Mouse (Mus musculus) MEL (cell line): ENCODE data around the gene Rhbdl1. TPM values are rescaled to one million over a fixed set of nuclear protein-coding genes. Genes with fewer than 3 reads are reported as not detected.

Experiments
- DNase-seq: peaks from one replicate; pipeline ENCODE4 v3.0.0; 2011; ENCODE audit warnings: low read depth, low spot score
- H3K27ac ChIP-seq: 2 replicates; pipeline ENCODE4 v1.5.1; 2012; ENCODE audit warnings: low read depth, mild to moderate bottlenecking, control low read depth, low read length, moderate library complexity; ENCODE audit not compliant: control insufficient read depth
- H3K27me3 ChIP-seq, 2 experiments: fragments of 150-350 bp in 1 of 2; sonication (generic) in 1 of 2; 2 replicates each; pipeline ENCODE4 v1.6.1; 2012; ENCODE audit warnings: low read length in 2 of 2, mild to moderate bottlenecking in 2 of 2, improper control_type of control experiment in 1 of 2, moderate library complexity in 1 of 2; ENCODE audit not compliant: insufficient read depth in 2 of 2, control insufficient read depth in 1 of 2
- H3K36me3 ChIP-seq, 2 experiments: 2 replicates each; pipeline ENCODE4 v1.6.1; 2012 to 2014; ENCODE audit warnings: low read length in 2 of 2, improper control_type of control experiment in 1 of 2, inconsistent platforms in 1 of 2, mild to moderate bottlenecking in 1 of 2; ENCODE audit not compliant: insufficient read depth in 2 of 2, control insufficient read depth in 1 of 2
- H3K4me1 ChIP-seq, 2 experiments: fragments of 150-350 bp in 1 of 2; sonication (generic) in 1 of 2; 2 replicates each; pipeline ENCODE4 v1.6.1; 2012; ENCODE audit warnings: low read length in 2 of 2, improper control_type of control experiment in 1 of 2, mild to moderate bottlenecking in 1 of 2; ENCODE audit not compliant: insufficient read depth in 2 of 2, control insufficient read depth in 1 of 2
- H3K4me3 ChIP-seq, 2 experiments: fragments of 150-350 bp in 1 of 2; sonication (generic) in 1 of 2; 2 replicates each; pipeline ENCODE4 v1.5.1; 2012; ENCODE audit warnings: low read depth in 2 of 2, low read length in 2 of 2, mild to moderate bottlenecking in 2 of 2, moderate library complexity in 2 of 2, control low read depth in 1 of 2, improper control_type of control experiment in 1 of 2; ENCODE audit not compliant: control insufficient read depth in 1 of 2, insufficient read depth in 1 of 2
- H3K79me2 ChIP-seq: 2 replicates; pipeline ENCODE4 v1.6.1; 2012; ENCODE audit warnings: mild to moderate bottlenecking, low read length, moderate library complexity; ENCODE audit not compliant: control insufficient read depth, poor library complexity, insufficient read depth
- H3K9ac ChIP-seq: 2 replicates; pipeline ENCODE4 v1.6.1; 2012; ENCODE audit warnings: low read depth, mild to moderate bottlenecking, control low read depth, low read length, moderate library complexity; ENCODE audit not compliant: control insufficient read depth, poor library complexity, severe bottlenecking
- H3K9me3 ChIP-seq: fragments of 150-350 bp; sonication (generic); replicated peaks from 2 replicates; pipeline ENCODE4 v1.6.1; 2012; ENCODE audit warnings: mild to moderate bottlenecking, low read length, improper control_type of control experiment, moderate library complexity; ENCODE audit not compliant: insufficient read depth
- BHLHE40 ChIP-seq: IDR thresholded peaks from 2 replicates; pipeline ENCODE4 v1.6.1; 2012; ENCODE audit warnings: low read depth, mild to moderate bottlenecking, inconsistent platforms, low read length, improper control_type of control experiment, borderline replicate concordance
- CHD1 ChIP-seq: IDR thresholded peaks from 2 replicates; pipeline ENCODE4 v1.6.1; 2012; ENCODE audit warnings: low read depth, mild to moderate bottlenecking, inconsistent platforms, low read length, improper control_type of control experiment
- CHD2 ChIP-seq: IDR thresholded peaks from 2 replicates; pipeline ENCODE4 v1.6.1; 2011; ENCODE audit warnings: low read length, improper control_type of control experiment
- CTCF ChIP-seq, 3 experiments: IDR thresholded peaks in 2 of 3; conservative IDR thresholded peaks in 1 of 3; 2 replicates each; pipeline ENCODE4 v1.5.1; 2011 to 2012; ENCODE audit warnings: low read length in 3 of 3, low read depth in 2 of 3, mild to moderate bottlenecking in 2 of 3, improper control_type of control experiment in 1 of 3, inconsistent platforms in 1 of 3, mixed read lengths in 1 of 3, moderate library complexity in 1 of 3; ENCODE audit not compliant: control insufficient read depth in 1 of 3, insufficient read depth in 1 of 3, poor library complexity in 1 of 3, severe bottlenecking in 1 of 3
- E2F4 ChIP-seq: IDR thresholded peaks from 2 replicates; pipeline ENCODE4 v1.6.1; 2011; ENCODE audit warnings: low read depth, low read length, improper control_type of control experiment, borderline replicate concordance
- ELF1 ChIP-seq: IDR thresholded peaks from 2 replicates; pipeline ENCODE4 v1.6.1; 2014; ENCODE audit warnings: low read depth, mild to moderate bottlenecking, inconsistent platforms, low read length, improper control_type of control experiment, moderate library complexity
- EP300 ChIP-seq, 2 experiments: IDR thresholded peaks; 2 replicates each; pipeline ENCODE4 v1.6.1; 2011; ENCODE audit warnings: improper control_type of control experiment in 2 of 2, low read length in 2 of 2, low read depth in 1 of 2, mild to moderate bottlenecking in 1 of 2
- GABPA ChIP-seq: IDR thresholded peaks from 2 replicates; pipeline ENCODE4 v1.6.1; 2012; ENCODE audit warnings: low read depth, mild to moderate bottlenecking, inconsistent platforms, low read length, improper control_type of control experiment, moderate library complexity
- GATA1 ChIP-seq: IDR thresholded peaks from 2 replicates; pipeline ENCODE4 v1.6.1; 2011; ENCODE audit warnings: low read depth, low read length, improper control_type of control experiment
- HCFC1 ChIP-seq: IDR thresholded peaks from 2 replicates; pipeline ENCODE4 v1.6.1; 2012; ENCODE audit warnings: low read depth, mild to moderate bottlenecking, inconsistent platforms, low read length, improper control_type of control experiment, moderate library complexity
- KAT2A ChIP-seq: conservative IDR thresholded peaks from 2 replicates; pipeline ENCODE4 v1.6.1; 2012; ENCODE audit warnings: low read depth, low read length, improper control_type of control experiment, inconsistent platforms
- MAFK ChIP-seq: IDR thresholded peaks from 2 replicates; pipeline ENCODE4 v1.6.1; 2011; ENCODE audit warnings: low read depth, mild to moderate bottlenecking, low read length, improper control_type of control experiment, borderline replicate concordance
- MAX ChIP-seq: IDR thresholded peaks from 2 replicates; pipeline ENCODE4 v1.6.1; 2011; ENCODE audit warnings: low read length, improper control_type of control experiment
- MAZ ChIP-seq: IDR thresholded peaks from 2 replicates; pipeline ENCODE4 v1.6.1; 2012; ENCODE audit warnings: low read depth, mild to moderate bottlenecking, inconsistent platforms, low read length, improper control_type of control experiment
- MEF2A ChIP-seq: IDR thresholded peaks from 2 replicates; pipeline ENCODE4 v1.6.1; 2014; ENCODE audit warnings: low read depth, mild to moderate bottlenecking, inconsistent platforms, low read length, improper control_type of control experiment; ENCODE audit not compliant: poor library complexity, insufficient replicate concordance, severe bottlenecking; ENCODE audit errors: extremely low read depth
- MXI1 ChIP-seq: IDR thresholded peaks from 2 replicates; pipeline ENCODE4 v1.6.1; 2011; ENCODE audit warnings: mild to moderate bottlenecking, low read depth, low read length, improper control_type of control experiment
- MYC ChIP-seq: IDR thresholded peaks from 2 replicates; pipeline ENCODE4 v1.6.1; 2011; ENCODE audit warnings: low read depth, mild to moderate bottlenecking, low read length, improper control_type of control experiment, moderate library complexity
- NELFE ChIP-seq: IDR thresholded peaks from 2 replicates; pipeline ENCODE4 v1.6.1; 2011; ENCODE audit warnings: low read depth, low read length, improper control_type of control experiment
- NRF1 ChIP-seq: IDR thresholded peaks from 2 replicates; pipeline ENCODE4 v1.6.1; 2014; ENCODE audit warnings: low read depth, mild to moderate bottlenecking, inconsistent platforms, low read length, improper control_type of control experiment, moderate library complexity; ENCODE audit not compliant: poor library complexity, insufficient read depth, severe bottlenecking
- POLR2A ChIP-seq, 2 experiments: IDR thresholded peaks; 2 replicates each; pipeline ENCODE4 v1.6.1; 2011 to 2012; ENCODE audit warnings: low read length in 2 of 2, mild to moderate bottlenecking in 2 of 2, control low read depth in 1 of 2, improper control_type of control experiment in 1 of 2, low read depth in 1 of 2, moderate library complexity in 1 of 2; ENCODE audit not compliant: control insufficient read depth in 1 of 2, insufficient read depth in 1 of 2, poor library complexity in 1 of 2
- POLR2AphosphoS5 ChIP-seq: IDR thresholded peaks from 2 replicates; pipeline ENCODE4 v1.6.1; 2012; ENCODE audit warnings: low read depth, borderline replicate concordance, mild to moderate bottlenecking, inconsistent platforms, low read length, moderate library complexity, mixed read lengths
- RAD21 ChIP-seq: IDR thresholded peaks from 2 replicates; pipeline ENCODE4 v1.6.1; 2011; ENCODE audit warnings: mild to moderate bottlenecking, low read depth, low read length, improper control_type of control experiment
- RCOR1 ChIP-seq: IDR thresholded peaks from 2 replicates; pipeline ENCODE4 v1.6.1; 2012; ENCODE audit warnings: low read depth, mild to moderate bottlenecking, inconsistent platforms, low read length, improper control_type of control experiment
- SIN3A ChIP-seq: IDR thresholded peaks from 2 replicates; pipeline ENCODE4 v1.6.1; 2012; ENCODE audit warnings: low read length, improper control_type of control experiment, inconsistent platforms
- SMC3 ChIP-seq: IDR thresholded peaks from 2 replicates; pipeline ENCODE4 v1.6.1; 2011; ENCODE audit warnings: low read depth, low read length, improper control_type of control experiment
- TAL1 ChIP-seq: IDR thresholded peaks from 2 replicates; pipeline ENCODE4 v1.6.1; 2012; ENCODE audit warnings: mild to moderate bottlenecking, inconsistent platforms, low read length, moderate library complexity, mixed read lengths
- TBP ChIP-seq: IDR thresholded peaks from 2 replicates; pipeline ENCODE4 v1.8.0; 2011; ENCODE audit warnings: low read depth, low read length, improper control_type of control experiment
- TCF12 ChIP-seq: IDR thresholded peaks from 2 replicates; pipeline ENCODE4 v1.6.1; 2014; ENCODE audit warnings: low read depth, mild to moderate bottlenecking, inconsistent platforms, low read length, improper control_type of control experiment, moderate library complexity
- UBTF ChIP-seq: IDR thresholded peaks from 2 replicates; pipeline ENCODE4 v1.6.1; 2012; ENCODE audit warnings: low read depth, mild to moderate bottlenecking, inconsistent platforms, low read length, improper control_type of control experiment, moderate library complexity, borderline replicate concordance; ENCODE audit not compliant: insufficient read depth
- USF1 ChIP-seq: IDR thresholded peaks from 2 replicates; pipeline ENCODE4 v1.6.1; 2014; ENCODE audit warnings: low read depth, mild to moderate bottlenecking, inconsistent platforms, low read length, improper control_type of control experiment, moderate library complexity
- ZC3H11A ChIP-seq: IDR thresholded peaks from 2 replicates; pipeline ENCODE4 v1.6.1; 2012; ENCODE audit warnings: low read depth, mild to moderate bottlenecking, inconsistent platforms, low read length, improper control_type of control experiment
- ZKSCAN1 ChIP-seq: IDR thresholded peaks from 2 replicates; pipeline ENCODE4 v1.6.1; 2012; ENCODE audit warnings: low read depth, mild to moderate bottlenecking, inconsistent platforms, low read length, improper control_type of control experiment, moderate library complexity
- ZMIZ1 ChIP-seq: IDR thresholded peaks from 2 replicates; pipeline ENCODE4 v1.6.1; 2012; ENCODE audit warnings: low read depth, mild to moderate bottlenecking, inconsistent platforms, low read length, improper control_type of control experiment, moderate library complexity
- ZNF384 ChIP-seq: IDR thresholded peaks from 2 replicates; pipeline ENCODE4 v1.6.1; 2012; ENCODE audit warnings: low read depth, mild to moderate bottlenecking, inconsistent platforms, low read length, improper control_type of control experiment
- polyA plus RNA-seq, 2 experiments: library from polyadenylated mRNA; stranded (reverse) in 1 of 2; unstranded in 1 of 2; fragments of >175 nt in 1 of 2; fragments of >200 nt in 1 of 2; gene quantifications; 2 replicates each; pipeline versions ENCODE4 v1.2.1 to v1.2.4; 2012; ENCODE audit warnings: low replicate concordance in 2 of 2, low read depth in 1 of 2; ENCODE audit not compliant: insufficient read length in 2 of 2, insufficient read depth in 1 of 2, missing spikeins in 1 of 2
- total RNA-seq: library from RNA; depleted of rRNA; stranded (reverse); fragments of 300-350 nt; gene quantifications from 2 replicates; pipeline ENCODE4 v1.2.3, GENCODE M21; 2012

The Rhbdl1 gene
- total and polyA plus RNA-seq, 3 experiments, result 1.4 to 4.0 TPM; not detected in 1

- peaks cover 0 to 13% of the 10 kb centered on the region in 2 experiments; a peak in 2 of 4 replicates for H3K36me3 ChIP-seq
- peak within 1 kb of the TSS; percentile 81 to 89 for H3K4me3 ChIP-seq
- peak within 1 kb of the TSS; percentile 72 for H3K27ac ChIP-seq
- peak; percentile 91 for DNase-seq
- no peaks in the 10 kb centered on the region for H3K9me3 ChIP-seq
- peaks cover 66% of the 10 kb centered on the region for H3K79me2 ChIP-seq
- peak within 1 kb of the TSS; percentile 83 for H3K9ac ChIP-seq
- H3K27me3 ChIP-seq, result no peaks in the 10 kb centered on the region
- peaks cover 2 to 41% of the 10 kb centered on the region in 2 experiments; a peak in 3 of 4 replicates for H3K4me1 ChIP-seq
- TF ChIP-seq E2F4 (peak; percentile 63; the same call in 1 of the 2 replicates), BHLHE40 (no peak), SMC3 (no peak; the same call in 1 of the 2 replicates), NELFE (peak; percentile 90), ELF1 (peak; percentile 71), USF1 (0 out of 2 replicates have a peak, but pooled peaks have one; percentile 36), ZC3H11A (no peak), HCFC1 (peak; percentile 84), ZMIZ1 (peak; percentile 90), MYC (peak; percentile 75), POLR2A (IDR thresholded peaks at IDR 0.05; ENCODE audit: control insufficient read depth in 1 of 2, insufficient read depth in 1 of 2, low read depth in 1 of 2, low read length in 2 of 2, poor library complexity in 1 of 2) (peak; percentile 83 to 84; a peak in 2 of 4 replicates), NRF1 (peak; percentile 46; the same call in 1 of the 2 replicates), CHD1 (no peak), MAZ (0 out of 2 replicates have a peak, but pooled peaks have one; percentile 38), TBP (peak; percentile 64), MEF2A (no peak), UBTF (no peak), CHD2 (no peak), ZNF384 (no peak), ZKSCAN1 (peak; percentile 64; the same call in 1 of the 2 replicates), SIN3A (peak; percentile 85), POLR2AphosphoS5 (peak; percentile 82), TCF12 (peak; percentile 68), RAD21 (no peak), KAT2A (peak; percentile 45; the same call in 1 of the 2 replicates), EP300 (IDR thresholded peaks at IDR 0.05; ENCODE audit: low read depth in 1 of 2, low read length in 2 of 2) (0 out of 4 replicates have a peak, but pooled peaks of 1 of the 2 experiments have one; percentile 12), GABPA (no peak), MXI1 (peak; percentile 86), CTCF (IDR thresholded peaks at IDR 0.05 in 2 of 3, conservative IDR thresholded peaks at IDR 0.05 in 1 of 3; ENCODE audit: control insufficient read depth in 1 of 3, insufficient read depth in 1 of 3, low read depth in 2 of 3, low read length in 3 of 3, poor library complexity in 1 of 3, severe bottlenecking in 1 of 3) (peak in 2 of 3 experiments; percentile 24 to 30; a peak in 2 of 6 replicates), TAL1 (no peak), RCOR1 (no peak; the same call in 1 of the 2 replicates), MAFK (no peak), GATA1 (no peak; the same call in 1 of the 2 replicates), MAX (peak; percentile 79)
These were observed 8.2 kb downstream of the Rhbdl1 start, which contains the start of gene Jmjd8 for GRCm38 (mm10) chr17:25828712-25829557. Gene Jmjd8, plus strand, starts transcription at chr17:25828867.
